Mouse (Mus musculus) MEL (cell line): Measurements from ENCODE around the gene Ngrn. TPM values are rescaled to one million over a fixed set of nuclear protein-coding genes. Genes with fewer than 3 reads are reported as not detected.

Experiments used
- DNase-seq: peaks from one replicate; pipeline ENCODE4 v3.0.0; 2011; ENCODE audit warnings: low read depth, low spot score
- H3K27ac ChIP-seq: 2 replicates; pipeline ENCODE4 v1.5.1; 2012; ENCODE audit warnings: low read depth, mild to moderate bottlenecking, control low read depth, low read length, moderate library complexity; ENCODE audit not compliant: control insufficient read depth
- H3K27me3 ChIP-seq, 2 experiments: fragments of 150-350 bp in 1 of 2; sonication (generic) in 1 of 2; 2 replicates each; pipeline ENCODE4 v1.6.1; 2012; ENCODE audit warnings: low read length in 2 of 2, mild to moderate bottlenecking in 2 of 2, improper control_type of control experiment in 1 of 2, moderate library complexity in 1 of 2; ENCODE audit not compliant: insufficient read depth in 2 of 2, control insufficient read depth in 1 of 2
- H3K36me3 ChIP-seq, 2 experiments: 2 replicates each; pipeline ENCODE4 v1.6.1; 2012 to 2014; ENCODE audit warnings: low read length in 2 of 2, improper control_type of control experiment in 1 of 2, inconsistent platforms in 1 of 2, mild to moderate bottlenecking in 1 of 2; ENCODE audit not compliant: insufficient read depth in 2 of 2, control insufficient read depth in 1 of 2
- H3K4me1 ChIP-seq, 2 experiments: fragments of 150-350 bp in 1 of 2; sonication (generic) in 1 of 2; 2 replicates each; pipeline ENCODE4 v1.6.1; 2012; ENCODE audit warnings: low read length in 2 of 2, improper control_type of control experiment in 1 of 2, mild to moderate bottlenecking in 1 of 2; ENCODE audit not compliant: insufficient read depth in 2 of 2, control insufficient read depth in 1 of 2
- H3K4me3 ChIP-seq, 2 experiments: fragments of 150-350 bp in 1 of 2; sonication (generic) in 1 of 2; 2 replicates each; pipeline ENCODE4 v1.5.1; 2012; ENCODE audit warnings: low read depth in 2 of 2, low read length in 2 of 2, mild to moderate bottlenecking in 2 of 2, moderate library complexity in 2 of 2, control low read depth in 1 of 2, improper control_type of control experiment in 1 of 2; ENCODE audit not compliant: control insufficient read depth in 1 of 2, insufficient read depth in 1 of 2
- H3K79me2 ChIP-seq: 2 replicates; pipeline ENCODE4 v1.6.1; 2012; ENCODE audit warnings: mild to moderate bottlenecking, low read length, moderate library complexity; ENCODE audit not compliant: control insufficient read depth, poor library complexity, insufficient read depth
- H3K9ac ChIP-seq: 2 replicates; pipeline ENCODE4 v1.6.1; 2012; ENCODE audit warnings: low read depth, mild to moderate bottlenecking, control low read depth, low read length, moderate library complexity; ENCODE audit not compliant: control insufficient read depth, poor library complexity, severe bottlenecking
- H3K9me3 ChIP-seq: fragments of 150-350 bp; sonication (generic); replicated peaks from 2 replicates; pipeline ENCODE4 v1.6.1; 2012; ENCODE audit warnings: mild to moderate bottlenecking, low read length, improper control_type of control experiment, moderate library complexity; ENCODE audit not compliant: insufficient read depth
- BHLHE40 ChIP-seq: IDR thresholded peaks from 2 replicates; pipeline ENCODE4 v1.6.1; 2012; ENCODE audit warnings: low read depth, mild to moderate bottlenecking, inconsistent platforms, low read length, improper control_type of control experiment, borderline replicate concordance
- CHD2 ChIP-seq: IDR thresholded peaks from 2 replicates; pipeline ENCODE4 v1.6.1; 2011; ENCODE audit warnings: low read length, improper control_type of control experiment
- E2F4 ChIP-seq: IDR thresholded peaks from 2 replicates; pipeline ENCODE4 v1.6.1; 2011; ENCODE audit warnings: low read depth, low read length, improper control_type of control experiment, borderline replicate concordance
- ELF1 ChIP-seq: IDR thresholded peaks from 2 replicates; pipeline ENCODE4 v1.6.1; 2014; ENCODE audit warnings: low read depth, mild to moderate bottlenecking, inconsistent platforms, low read length, improper control_type of control experiment, moderate library complexity
- ETS1 ChIP-seq: IDR thresholded peaks from 2 replicates; pipeline ENCODE4 v1.6.1; 2012; ENCODE audit warnings: low read depth, mild to moderate bottlenecking, inconsistent platforms, low read length, improper control_type of control experiment, moderate library complexity
- HCFC1 ChIP-seq: IDR thresholded peaks from 2 replicates; pipeline ENCODE4 v1.6.1; 2012; ENCODE audit warnings: low read depth, mild to moderate bottlenecking, inconsistent platforms, low read length, improper control_type of control experiment, moderate library complexity
- JUND ChIP-seq: IDR thresholded peaks from 2 replicates; pipeline ENCODE4 v1.6.1; 2011; ENCODE audit warnings: low read depth, mild to moderate bottlenecking, improper control_type of control experiment, low read length
- MAFK ChIP-seq: IDR thresholded peaks from 2 replicates; pipeline ENCODE4 v1.6.1; 2011; ENCODE audit warnings: low read depth, mild to moderate bottlenecking, low read length, improper control_type of control experiment, borderline replicate concordance
- MAX ChIP-seq: IDR thresholded peaks from 2 replicates; pipeline ENCODE4 v1.6.1; 2011; ENCODE audit warnings: low read length, improper control_type of control experiment
- MAZ ChIP-seq: IDR thresholded peaks from 2 replicates; pipeline ENCODE4 v1.6.1; 2012; ENCODE audit warnings: low read depth, mild to moderate bottlenecking, inconsistent platforms, low read length, improper control_type of control experiment
- MXI1 ChIP-seq: IDR thresholded peaks from 2 replicates; pipeline ENCODE4 v1.6.1; 2011; ENCODE audit warnings: mild to moderate bottlenecking, low read depth, low read length, improper control_type of control experiment
- MYB ChIP-seq: IDR thresholded peaks from 2 replicates; pipeline ENCODE4 v1.6.1; 2011; ENCODE audit warnings: mild to moderate bottlenecking, low read depth, low read length, improper control_type of control experiment
- MYC ChIP-seq: IDR thresholded peaks from 2 replicates; pipeline ENCODE4 v1.6.1; 2011; ENCODE audit warnings: low read depth, mild to moderate bottlenecking, low read length, improper control_type of control experiment, moderate library complexity
- NRF1 ChIP-seq: IDR thresholded peaks from 2 replicates; pipeline ENCODE4 v1.6.1; 2014; ENCODE audit warnings: low read depth, mild to moderate bottlenecking, inconsistent platforms, low read length, improper control_type of control experiment, moderate library complexity; ENCODE audit not compliant: poor library complexity, insufficient read depth, severe bottlenecking
- POLR2AphosphoS2 ChIP-seq: IDR thresholded peaks from 2 replicates; pipeline ENCODE4 v1.6.1; 2011; ENCODE audit warnings: low read length, improper control_type of control experiment
- RAD21 ChIP-seq: IDR thresholded peaks from 2 replicates; pipeline ENCODE4 v1.6.1; 2011; ENCODE audit warnings: mild to moderate bottlenecking, low read depth, low read length, improper control_type of control experiment
- SIN3A ChIP-seq: IDR thresholded peaks from 2 replicates; pipeline ENCODE4 v1.6.1; 2012; ENCODE audit warnings: low read length, improper control_type of control experiment, inconsistent platforms
- USF1 ChIP-seq: IDR thresholded peaks from 2 replicates; pipeline ENCODE4 v1.6.1; 2014; ENCODE audit warnings: low read depth, mild to moderate bottlenecking, inconsistent platforms, low read length, improper control_type of control experiment, moderate library complexity
- ZKSCAN1 ChIP-seq: IDR thresholded peaks from 2 replicates; pipeline ENCODE4 v1.6.1; 2012; ENCODE audit warnings: low read depth, mild to moderate bottlenecking, inconsistent platforms, low read length, improper control_type of control experiment, moderate library complexity
- ZMIZ1 ChIP-seq: IDR thresholded peaks from 2 replicates; pipeline ENCODE4 v1.6.1; 2012; ENCODE audit warnings: low read depth, mild to moderate bottlenecking, inconsistent platforms, low read length, improper control_type of control experiment, moderate library complexity
- polyA plus RNA-seq, 2 experiments: library from polyadenylated mRNA; stranded (reverse) in 1 of 2; unstranded in 1 of 2; fragments of >175 nt in 1 of 2; fragments of >200 nt in 1 of 2; gene quantifications; 2 replicates each; pipeline versions ENCODE4 v1.2.1 to v1.2.4; 2012; ENCODE audit warnings: low replicate concordance in 2 of 2, low read depth in 1 of 2; ENCODE audit not compliant: insufficient read length in 2 of 2, insufficient read depth in 1 of 2, missing spikeins in 1 of 2
- total RNA-seq: library from RNA; depleted of rRNA; stranded (reverse); fragments of 300-350 nt; gene quantifications from 2 replicates; pipeline ENCODE4 v1.2.3, GENCODE M21; 2012

Ngrn gene
- total and polyA plus RNA-seq, 3 experiments, result 37.2 to 48.0 TPM; not detected in 1

DNA sequence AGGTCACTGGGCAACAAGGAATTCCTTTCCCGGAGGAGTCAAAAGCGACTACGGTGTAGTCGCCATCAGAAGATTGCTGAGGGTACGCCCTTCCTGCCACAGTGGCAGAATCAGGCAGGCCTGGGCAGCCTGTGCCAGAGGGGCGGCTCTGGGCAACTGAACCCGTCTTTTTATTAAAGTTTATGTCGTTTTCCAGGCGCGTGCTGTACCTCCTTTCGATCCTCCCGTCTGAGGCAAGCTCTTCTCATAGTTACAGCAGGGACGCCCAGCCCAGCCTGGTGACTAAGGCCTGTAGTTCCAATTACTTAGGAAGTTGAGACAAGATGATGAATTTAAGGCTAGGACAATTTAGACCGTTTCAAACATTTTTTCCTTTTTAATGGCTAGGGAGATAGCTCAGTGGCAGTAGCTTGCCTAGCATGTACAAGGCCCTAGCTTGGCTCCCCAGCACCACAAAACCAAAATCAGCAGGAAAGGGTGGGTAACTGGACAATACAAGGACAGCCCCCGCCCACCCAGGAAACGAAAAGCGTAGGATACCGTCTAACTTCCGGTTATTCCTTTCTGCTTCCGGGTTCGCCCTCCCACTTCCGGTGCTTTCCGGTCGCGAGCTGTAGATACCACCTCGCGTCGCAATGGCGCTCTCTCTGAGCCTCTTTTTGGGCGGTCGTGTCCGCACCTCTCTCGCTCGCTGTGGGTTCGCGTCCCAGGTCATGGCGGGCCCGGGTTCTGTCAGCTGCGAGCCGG, at the start of gene Ngrn (continued):
- TF ChIP-seq JUND, result no peak
- TF ChIP-seq POLR2AphosphoS2, result peak; percentile 84; the same call in 1 of the 2 replicates
- no peak for TF ChIP-seq MAFK
- no peak for TF ChIP-seq ZKSCAN1
- no peak for TF ChIP-seq RAD21

DNA sequence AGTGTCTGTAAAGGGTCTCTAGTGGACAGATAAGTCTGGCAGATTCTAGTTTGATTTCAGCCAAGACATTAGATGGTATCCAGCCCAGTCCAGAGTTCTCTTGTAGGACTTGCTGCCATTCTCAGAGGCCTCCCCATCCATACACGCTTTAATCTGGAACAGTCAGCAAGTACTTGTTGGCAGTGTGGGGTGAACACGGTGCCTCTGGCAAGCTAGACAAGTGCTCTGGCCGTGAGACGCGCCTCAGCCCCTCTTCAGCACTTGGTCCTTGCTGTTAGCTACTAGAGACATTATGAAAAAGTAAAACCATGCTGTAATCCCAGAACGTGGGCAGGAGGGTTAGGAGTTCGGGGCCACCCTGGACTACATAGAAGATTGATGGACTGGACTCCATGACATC, 47.4 kb upstream of the Ngrn start:
- H3K4me1 ChIP-seq, result peaks cover 10 to 21% of the 10 kb centered on the region in 2 experiments
- peaks cover 5 to 15% of the 10 kb centered on the region in 2 experiments; a peak in 3 of 4 replicates for H3K36me3 ChIP-seq
- peaks cover 22% of the 10 kb centered on the region for H3K79me2 ChIP-seq
- no peak overlapping the region for H3K4me3 ChIP-seq
- no peak overlapping the region for H3K9ac ChIP-seq
- H3K27ac ChIP-seq, result no peak overlapping the region
- no peak for DNase-seq
- TF ChIP-seq HCFC1 (no peak), E2F4 (no peak), MYC (no peak), MAX (no peak), ETS1 (no peak)
- TF ChIP-seq, all 39 proteins: peak for 0
- H3K9me3 ChIP-seq, result no peaks in the 10 kb centered on the region
- no peaks in the 10 kb centered on the region for H3K27me3 ChIP-seq

DNA sequence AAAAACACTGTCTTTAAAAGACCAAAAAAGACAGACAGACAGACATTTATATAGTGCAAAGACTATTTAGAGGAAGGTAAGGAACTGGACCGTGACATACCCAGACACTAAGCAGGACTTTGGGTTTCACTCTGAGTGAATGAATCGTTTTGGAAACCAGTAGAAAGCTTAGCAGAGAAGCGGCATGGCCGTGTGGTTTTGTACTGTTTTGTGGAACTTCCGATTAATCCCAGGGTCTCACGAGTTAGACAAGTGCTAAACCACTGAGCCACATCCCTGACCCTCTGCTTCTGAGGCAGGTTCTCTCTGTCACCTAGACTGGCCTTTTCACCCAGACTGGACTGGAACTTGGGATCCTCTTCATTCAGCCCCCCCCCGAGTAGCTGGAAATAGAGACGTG, 46.6 kb upstream of the Ngrn start:
- H3K27me3 ChIP-seq, result no peaks in the 10 kb centered on the region
- TF ChIP-seq SIN3A (no peak), MAZ (no peak), MAX (no peak), ELF1 (no peak), ZKSCAN1 (no peak), POLR2AphosphoS2 (no peak), NRF1 (no peak), HCFC1 (no peak), BHLHE40 (no peak), ZMIZ1 (no peak), CHD2 (no peak), MYB (no peak), USF1 (no peak), MXI1 (no peak)
- H3K9me3 ChIP-seq, result no peaks in the 10 kb centered on the region
- DNase-seq, result no peak
- peaks cover 5 to 13% of the 10 kb centered on the region in 2 experiments for H3K36me3 ChIP-seq
- peaks cover 19% of the 10 kb centered on the region for H3K79me2 ChIP-seq
- no peak overlapping the region for H3K27ac ChIP-seq
- peaks cover 10 to 17% of the 10 kb centered on the region in 2 experiments for H3K4me1 ChIP-seq
- H3K4me3 ChIP-seq, result no peak overlapping the region
- H3K9ac ChIP-seq, result no peak overlapping the region
